Mouse (Mus musculus): Measurements from ENCODE around the gene Lrrc27. TPM values are rescaled to one million over a fixed set of nuclear protein-coding genes. Genes with fewer than 3 reads are reported as not detected.

Lrrc27 gene
- polyA plus RNA-seq, 1 experiment from 2014 or later = 6.8 TPM

- WGBS = 89% methylated on average over 7 of the region's 7 CpGs
- DNase-seq (ENCODE audit: low spot score, missing footprints) (no peak), ATAC-seq (ENCODE audit: low FRiP score) (no peak)
- 0 out of 2 replicates have a peak, but pooled peaks cover 3% of the 10 kb centered on the region for H3K4me1 ChIP-seq (ENCODE audit: control insufficient read depth, insufficient read depth, low read length)
- H3K27me3 ChIP-seq (ENCODE audit: control insufficient read depth, insufficient read depth, low read length) = no peaks in the 10 kb centered on the region
- no peak overlapping the region for H3K27ac ChIP-seq (ENCODE audit: low read depth, low read length)
- H3K4me3 ChIP-seq (ENCODE audit: low read depth, low read length) = no peak overlapping the region
- H3K9ac ChIP-seq (ENCODE audit: low read length) = no peak overlapping the region
- H3K36me3 ChIP-seq (ENCODE audit: control insufficient read depth, insufficient read depth, low read length) = no peaks in the 10 kb centered on the region
- no peaks in the 10 kb centered on the region for H3K9me3 ChIP-seq (ENCODE audit: control insufficient read depth, low read length)
- H3K4me2 ChIP-seq = no peak overlapping the region
These were observed 13.6 kb downstream of the Lrrc27 start for GRCm38 (mm10) chr7:139226416-139226815.

GRCm38 (mm10) chr7:139228447-139229171 is 15.8 kb downstream of the Lrrc27 start:
- WGBS = 81% methylated on average over 6 of the region's 6 CpGs
- ATAC-seq (ENCODE audit: low FRiP score) (no peak), DNase-seq (ENCODE audit: low spot score, missing footprints) (no peak)
- H3K9me3 ChIP-seq (ENCODE audit: control insufficient read depth, low read length) = no peaks in the 10 kb centered on the region
- H3K4me2 ChIP-seq = no peak overlapping the region
- no peak overlapping the region for H3K4me3 ChIP-seq (ENCODE audit: low read depth, low read length)
- no peak overlapping the region for H3K27ac ChIP-seq (ENCODE audit: low read depth, low read length)
- H3K36me3 ChIP-seq (ENCODE audit: control insufficient read depth, insufficient read depth, low read length) = no peaks in the 10 kb centered on the region
- no peak overlapping the region for H3K9ac ChIP-seq (ENCODE audit: low read length)
- no peaks in the 10 kb centered on the region for H3K27me3 ChIP-seq (ENCODE audit: control insufficient read depth, insufficient read depth, low read length)
- H3K4me1 ChIP-seq (ENCODE audit: control insufficient read depth, insufficient read depth, low read length) = no peaks in the 10 kb centered on the region

GRCm38 (mm10) chr7:139229837-139230236 is 17.0 kb downstream of the Lrrc27 start:
- Histone ChIP-seq H3K36me3 (ENCODE audit: control insufficient read depth, insufficient read depth, low read length) (no peaks in the 10 kb centered on the region), H3K4me3 (ENCODE audit: low read depth, low read length) (no peak overlapping the region), H3K4me1 (ENCODE audit: control insufficient read depth, insufficient read depth, low read length) (peaks cover 8% of the 10 kb centered on the region), H3K27me3 (ENCODE audit: control insufficient read depth, insufficient read depth, low read length) (no peaks in the 10 kb centered on the region), H3K4me2 (no peak overlapping the region), H3K9me3 (ENCODE audit: control insufficient read depth, low read length) (no peaks in the 10 kb centered on the region), H3K27ac (ENCODE audit: low read depth, low read length) (no peak overlapping the region), H3K9ac (ENCODE audit: low read length) (no peak overlapping the region)
- ATAC-seq (ENCODE audit: low FRiP score) (no peak), DNase-seq (ENCODE audit: low spot score, missing footprints) (no peak)
- WGBS = 80% methylated on average over 5 of the region's 5 CpGs

- Histone ChIP-seq H3K36me3 (ENCODE audit: control insufficient read depth, insufficient read depth, low read length) (no peaks in the 10 kb centered on the region), H3K9me3 (ENCODE audit: control insufficient read depth, low read length) (no peaks in the 10 kb centered on the region), H3K27ac (ENCODE audit: low read depth, low read length) (no peak overlapping the region), H3K4me2 (no peak overlapping the region), H3K27me3 (ENCODE audit: control insufficient read depth, insufficient read depth, low read length) (no peaks in the 10 kb centered on the region), H3K4me3 (ENCODE audit: low read depth, low read length) (no peak overlapping the region), H3K4me1 (ENCODE audit: control insufficient read depth, insufficient read depth, low read length) (peaks cover 8% of the 10 kb centered on the region), H3K9ac (ENCODE audit: low read length) (no peak overlapping the region)
- ATAC-seq (ENCODE audit: low FRiP score) (no peak), DNase-seq (ENCODE audit: low spot score, missing footprints) (no peak)
- WGBS = 77% methylated on average over 12 of the region's 12 CpGs
These were observed 17.5 kb downstream of the Lrrc27 start for GRCm38 (mm10) chr7:139230241-139230640.

GRCm38 (mm10) chr7:139233714-139234113 is 20.9 kb downstream of the Lrrc27 start:
- Histone ChIP-seq H3K9me3 (ENCODE audit: control insufficient read depth, low read length) (no peaks in the 10 kb centered on the region), H3K36me3 (ENCODE audit: control insufficient read depth, insufficient read depth, low read length) (no peaks in the 10 kb centered on the region), H3K4me3 (ENCODE audit: low read depth, low read length) (no peak overlapping the region), H3K27me3 (ENCODE audit: control insufficient read depth, insufficient read depth, low read length) (no peaks in the 10 kb centered on the region), H3K4me2 (no peak overlapping the region), H3K9ac (ENCODE audit: low read length) (no peak overlapping the region; the same call in 1 of the 2 replicates), H3K4me1 (ENCODE audit: control insufficient read depth, insufficient read depth, low read length) (peaks cover 8% of the 10 kb centered on the region), H3K27ac (ENCODE audit: low read depth, low read length) (no peak overlapping the region)
- peak; percentile 97 for DNase-seq (ENCODE audit: low spot score, missing footprints)
- peak; percentile 84 for ATAC-seq (ENCODE audit: low FRiP score)
- WGBS = 1% methylated on average over 7 of the region's 7 CpGs

- H3K9ac ChIP-seq (ENCODE audit: low read length) = no peak overlapping the region
- H3K4me3 ChIP-seq (ENCODE audit: low read depth, low read length) = no peak overlapping the region
- H3K9me3 ChIP-seq (ENCODE audit: control insufficient read depth, low read length) = no peaks in the 10 kb centered on the region
- no peaks in the 10 kb centered on the region for H3K36me3 ChIP-seq (ENCODE audit: control insufficient read depth, insufficient read depth, low read length)
- DNase-seq (ENCODE audit: low spot score, missing footprints) = peak; percentile 88
- peak overlapping the region; percentile 24; the same call in 1 of the 2 replicates for H3K4me2 ChIP-seq
- peak; percentile 81 for ATAC-seq (ENCODE audit: low FRiP score)
- WGBS = 6% methylated on average over 18 of the region's 18 CpGs
- H3K4me1 ChIP-seq (ENCODE audit: control insufficient read depth, insufficient read depth, low read length) = peaks cover 8% of the 10 kb centered on the region
- H3K27me3 ChIP-seq (ENCODE audit: control insufficient read depth, insufficient read depth, low read length) = no peaks in the 10 kb centered on the region
- no peak overlapping the region for H3K27ac ChIP-seq (ENCODE audit: low read depth, low read length)
These were observed 21.8 kb downstream of the Lrrc27 start for GRCm38 (mm10) chr7:139234426-139235188.

GRCm38 (mm10) chr7:139235651-139236358 is 23.0 kb downstream of the Lrrc27 start:
- H3K9ac ChIP-seq (ENCODE audit: low read length) = no peak overlapping the region
- 81% methylated on average over 12 of the region's 12 CpGs for WGBS
- H3K4me1 ChIP-seq (ENCODE audit: control insufficient read depth, insufficient read depth, low read length) = peaks cover 8% of the 10 kb centered on the region
- no peaks in the 10 kb centered on the region for H3K36me3 ChIP-seq (ENCODE audit: control insufficient read depth, insufficient read depth, low read length)
- ATAC-seq (ENCODE audit: low FRiP score) = no peak
- H3K9me3 ChIP-seq (ENCODE audit: control insufficient read depth, low read length) = no peaks in the 10 kb centered on the region
- H3K27me3 ChIP-seq (ENCODE audit: control insufficient read depth, insufficient read depth, low read length) = no peaks in the 10 kb centered on the region
- H3K4me2 ChIP-seq = no peak overlapping the region
- DNase-seq (ENCODE audit: low spot score, missing footprints) = peak; percentile 66
- no peak overlapping the region for H3K4me3 ChIP-seq (ENCODE audit: low read depth, low read length)
- H3K27ac ChIP-seq (ENCODE audit: low read depth, low read length) = no peak overlapping the region

GRCm38 (mm10) chr7:139239432-139239831 is 26.6 kb downstream of the Lrrc27 start:
- H3K27ac ChIP-seq (ENCODE audit: low read depth, low read length) = no peak overlapping the region
- no peak for DNase-seq (ENCODE audit: low spot score, missing footprints)
- H3K27me3 ChIP-seq (ENCODE audit: control insufficient read depth, insufficient read depth, low read length) = no peaks in the 10 kb centered on the region
- H3K4me3 ChIP-seq (ENCODE audit: low read depth, low read length) = no peak overlapping the region
- no peak for ATAC-seq (ENCODE audit: low FRiP score)
- H3K9ac ChIP-seq (ENCODE audit: low read length) = no peak overlapping the region
- no peaks in the 10 kb centered on the region for H3K36me3 ChIP-seq (ENCODE audit: control insufficient read depth, insufficient read depth, low read length)
- H3K4me2 ChIP-seq = no peak overlapping the region
- 80% methylated on average over 3 of the region's 3 CpGs for WGBS
- H3K4me1 ChIP-seq (ENCODE audit: control insufficient read depth, insufficient read depth, low read length) = peaks cover 4% of the 10 kb centered on the region; the same call in 1 of the 2 replicates
- no peaks in the 10 kb centered on the region for H3K9me3 ChIP-seq (ENCODE audit: control insufficient read depth, low read length)

GRCm38 (mm10) chr7:139246086-139246485 is 33.3 kb downstream of the Lrrc27 start:
- no peak overlapping the region for H3K27ac ChIP-seq (ENCODE audit: low read depth, low read length)
- WGBS = 77% methylated on average over 5 of the region's 5 CpGs
- H3K9me3 ChIP-seq (ENCODE audit: control insufficient read depth, low read length) = no peaks in the 10 kb centered on the region
- H3K36me3 ChIP-seq (ENCODE audit: control insufficient read depth, insufficient read depth, low read length) = no peaks in the 10 kb centered on the region
- no peak overlapping the region for H3K4me3 ChIP-seq (ENCODE audit: low read depth, low read length)
- H3K4me1 ChIP-seq (ENCODE audit: control insufficient read depth, insufficient read depth, low read length) = peaks cover 13% of the 10 kb centered on the region
- DNase-seq (ENCODE audit: low spot score, missing footprints) (no peak), ATAC-seq (ENCODE audit: low FRiP score) (no peak)
- H3K4me2 ChIP-seq = no peak overlapping the region
- peaks cover 30% of the 10 kb centered on the region for H3K27me3 ChIP-seq (ENCODE audit: control insufficient read depth, insufficient read depth, low read length)
- H3K9ac ChIP-seq (ENCODE audit: low read length) = no peak overlapping the region

Measured in midbrain, embryonic 11.5 days (tissue).